In genomic region chr1:143852779-143853358, GRCm38 (mm10) we compare ENCODE assay signal across 14 mouse cellular contexts.
DNase-seq lines count a peak whose midpoint lies in the region; ATAC-seq and TF ChIP-seq lines count a peak whose summit lies in the region.
"Had no signal": no experiment of that assay in that cellular context is flagged by ENCODE, and none has a peak within 500 bp of the region (broad histone marks: within the 10 kb centered on the region; RNA-seq: fewer than 3 reads in every experiment).

No protein-coding gene starts in this region.

- peak overlapping the region; percentile 22 for H3K27ac ChIP-seq in heart, embryonic 15.5 days
- H3K27ac ChIP-seq in heart, embryonic 10.5 days, result no peak overlapping the region
- peak overlapping the region; percentile 13; the same call in 1 of the 2 replicates for H3K27ac ChIP-seq in lung, embryonic 14.5 days (ENCODE audit: low read depth)
- peak overlapping the region; percentile 44 for H3K27ac ChIP-seq in hindbrain, embryonic 16.5 days (ENCODE audit: low read depth, low read length)
- peak overlapping the region; percentile 43 for H3K27ac ChIP-seq in neural tube, embryonic 13.5 days (replicated peaks)
- H3K27ac ChIP-seq: embryonic facial prominence, embryonic 10.5 days; liver, embryonic 13.5 days had no signal

- H3K4me2 ChIP-seq in heart, embryonic 15.5 days, result no peak overlapping the region
- no peak overlapping the region for H3K4me2 ChIP-seq in lung, embryonic 14.5 days
- no peak overlapping the region for H3K4me2 ChIP-seq in hindbrain, embryonic 16.5 days (ENCODE audit: low read length)
- H3K4me2 ChIP-seq in neural tube, embryonic 13.5 days, result no peak overlapping the region
- H3K4me2 ChIP-seq: liver, embryonic 13.5 days had no signal

- H3K36me3 ChIP-seq in heart, embryonic 15.5 days, result no peaks in the 10 kb centered on the region
- H3K36me3 ChIP-seq in heart, embryonic 10.5 days, result no peaks in the 10 kb centered on the region
- no peaks in the 10 kb centered on the region for H3K36me3 ChIP-seq in lung, embryonic 14.5 days (ENCODE audit: insufficient read depth)
- no peaks in the 10 kb centered on the region for H3K36me3 ChIP-seq in hindbrain, embryonic 16.5 days (ENCODE audit: control insufficient read depth, insufficient read depth, low read length)
- no peaks in the 10 kb centered on the region for H3K36me3 ChIP-seq in neural tube, embryonic 13.5 days
- H3K36me3 ChIP-seq: embryonic facial prominence, embryonic 10.5 days; liver, embryonic 13.5 days had no signal

- H3K27me3 ChIP-seq in heart, embryonic 15.5 days, result no peaks in the 10 kb centered on the region
- H3K27me3 ChIP-seq in heart, embryonic 10.5 days (ENCODE audit: insufficient read depth, poor library complexity, severe bottlenecking), result no peaks in the 10 kb centered on the region
- no peaks in the 10 kb centered on the region for H3K27me3 ChIP-seq in lung, embryonic 14.5 days (ENCODE audit: insufficient read depth, low read length)
- H3K27me3 ChIP-seq in hindbrain, embryonic 16.5 days (replicated peaks; ENCODE audit: control insufficient read depth, insufficient read depth, low read length), result no peaks in the 10 kb centered on the region
- H3K27me3 ChIP-seq in neural tube, embryonic 13.5 days, result no peaks in the 10 kb centered on the region
- H3K27me3 ChIP-seq: liver, embryonic 13.5 days had no signal

- no peak overlapping the region for H3K4me3 ChIP-seq in heart, embryonic 15.5 days
- H3K4me3 ChIP-seq in heart, embryonic 10.5 days, result no peak overlapping the region
- no peak overlapping the region for H3K4me3 ChIP-seq in lung, embryonic 14.5 days (ENCODE audit: low read depth, low read length)
- H3K4me3 ChIP-seq in hindbrain, embryonic 16.5 days (ENCODE audit: low read length), result no peak overlapping the region
- no peak overlapping the region for H3K4me3 ChIP-seq in neural tube, embryonic 13.5 days
- H3K4me3 ChIP-seq: embryonic facial prominence, embryonic 10.5 days; liver, embryonic 13.5 days had no signal

- TF ChIP-seq CTCF in lung, embryonic 14.5 days (IDR thresholded peaks at IDR 0.05; ENCODE audit: low read depth), result no peak

- no peak for ATAC-seq in heart, embryonic 15.5 days (replicated peaks; ENCODE audit: insufficient number of reproducible peaks, insufficient read depth, low FRiP score, low read depth)
- ATAC-seq in lung, embryonic 14.5 days (ENCODE audit: insufficient read depth), result no peak; the same call in 1 of the 2 replicates
- ATAC-seq in hindbrain, embryonic 16.5 days, result no peak
- no peak for ATAC-seq in neural tube, embryonic 13.5 days (ENCODE audit: low read depth)

- H3K4me1 ChIP-seq in heart, embryonic 15.5 days (replicated peaks), result no peaks in the 10 kb centered on the region
- no peaks in the 10 kb centered on the region for H3K4me1 ChIP-seq in heart, embryonic 10.5 days
- H3K4me1 ChIP-seq in lung, embryonic 14.5 days (ENCODE audit: insufficient read depth), result no peaks in the 10 kb centered on the region
- no peaks in the 10 kb centered on the region for H3K4me1 ChIP-seq in hindbrain, embryonic 16.5 days (ENCODE audit: control insufficient read depth, insufficient read depth, low read depth, low read length)
- H3K4me1 ChIP-seq in neural tube, embryonic 13.5 days (replicated peaks), result no peaks in the 10 kb centered on the region
- H3K4me1 ChIP-seq: liver, embryonic 13.5 days had no signal

- 80% methylated on average over 2 of the region's 2 CpGs for WGBS in heart, embryonic 15.5 days
- WGBS in heart, embryonic 10.5 days, result 88% methylated on average over 2 of the region's 2 CpGs
- 78% methylated on average over 2 of the region's 2 CpGs for WGBS in lung, embryonic 14.5 days
- WGBS in hindbrain, embryonic 16.5 days, result 61% methylated on average over 2 of the region's 2 CpGs
- WGBS in neural tube, embryonic 13.5 days, result 59% methylated on average over 2 of the region's 2 CpGs

- H3K9ac ChIP-seq in heart, embryonic 15.5 days, result no peak overlapping the region
- H3K9ac ChIP-seq in lung, embryonic 14.5 days, result no peak overlapping the region
- no peak overlapping the region for H3K9ac ChIP-seq in hindbrain, embryonic 16.5 days (ENCODE audit: low read depth, low read length)
- H3K9ac ChIP-seq in neural tube, embryonic 13.5 days, result no peak overlapping the region
- H3K9ac ChIP-seq: liver, embryonic 13.5 days had no signal

- no peaks in the 10 kb centered on the region for H3K9me3 ChIP-seq in heart, embryonic 15.5 days (replicated peaks)
- no peaks in the 10 kb centered on the region for H3K9me3 ChIP-seq in heart, embryonic 10.5 days
- H3K9me3 ChIP-seq in lung, embryonic 14.5 days (ENCODE audit: low read depth, low read length), result no peaks in the 10 kb centered on the region
- H3K9me3 ChIP-seq in hindbrain, embryonic 16.5 days (ENCODE audit: control insufficient read depth, low read length), result no peaks in the 10 kb centered on the region
- H3K9me3 ChIP-seq in neural tube, embryonic 13.5 days, result no peaks in the 10 kb centered on the region
- H3K9me3 ChIP-seq: embryonic facial prominence, embryonic 10.5 days; liver, embryonic 13.5 days had no signal

- no peak for DNase-seq in heart, embryonic 10.5 days (ENCODE audit: low spot score)
- DNase-seq in lung, embryonic 14.5 days, result peak; percentile 9
- no peak for DNase-seq in lung, postnatal 36 days
- DNase-seq in spleen, postnatal 10 days (ENCODE audit: low spot score in 2 of 2), result no peak
- no peak for DNase-seq in urinary bladder, postnatal 10 days (ENCODE audit: low spot score)
- DNase-seq: cerebellum, postnatal 14 days; layer of hippocampus, adult 9-11 months; liver, embryonic 13.5 days; right cerebral cortex, postnatal 14 days; thymus, adult 2 months had no signal
